Mouse (Mus musculus) large intestine, adult 2 months (tissue): ENCODE measurements around the gene Spns2. TPM values are rescaled to one million over a fixed set of nuclear protein-coding genes. Genes with fewer than 3 reads are reported as not detected.
"Not testable (repeated sequence)": the region's sequence is repeated elsewhere in the genome, so short reads cannot be mapped to it uniquely, and the experiment has no call there.

ENCODE experiments used
- DNase-seq: peaks from one replicate; pipeline ENCODE4 v3.0.0-alpha.2; 2012; ENCODE audit warnings: low read depth, low spot score
- WGBS: fragments of 180-500 bp; shearing (Covaris S2); methylation state at CpG from one replicate; pipeline ENCODE4 v1.1.7; 2018; 5-methylcytosine and 5-hydroxymethylcytosine counted together
- polyA plus RNA-seq: library from polyadenylated mRNA; depleted of rRNA; stranded (reverse); fragments of >200 nt; gene quantifications from 2 replicates; pipeline ENCODE4 v1.2.3, GENCODE M21; 2012

Spns2 gene
- polyA plus RNA-seq, 1 experiment, result 15.1 TPM

- DNase-seq, result no peak
- WGBS, result 80% methylated on average over 6 of the region's 6 CpGs
Measured at GRCm38 (mm10) chr11:72446311-72447105, 43.2 kb downstream of the Spns2 start.

DNA sequence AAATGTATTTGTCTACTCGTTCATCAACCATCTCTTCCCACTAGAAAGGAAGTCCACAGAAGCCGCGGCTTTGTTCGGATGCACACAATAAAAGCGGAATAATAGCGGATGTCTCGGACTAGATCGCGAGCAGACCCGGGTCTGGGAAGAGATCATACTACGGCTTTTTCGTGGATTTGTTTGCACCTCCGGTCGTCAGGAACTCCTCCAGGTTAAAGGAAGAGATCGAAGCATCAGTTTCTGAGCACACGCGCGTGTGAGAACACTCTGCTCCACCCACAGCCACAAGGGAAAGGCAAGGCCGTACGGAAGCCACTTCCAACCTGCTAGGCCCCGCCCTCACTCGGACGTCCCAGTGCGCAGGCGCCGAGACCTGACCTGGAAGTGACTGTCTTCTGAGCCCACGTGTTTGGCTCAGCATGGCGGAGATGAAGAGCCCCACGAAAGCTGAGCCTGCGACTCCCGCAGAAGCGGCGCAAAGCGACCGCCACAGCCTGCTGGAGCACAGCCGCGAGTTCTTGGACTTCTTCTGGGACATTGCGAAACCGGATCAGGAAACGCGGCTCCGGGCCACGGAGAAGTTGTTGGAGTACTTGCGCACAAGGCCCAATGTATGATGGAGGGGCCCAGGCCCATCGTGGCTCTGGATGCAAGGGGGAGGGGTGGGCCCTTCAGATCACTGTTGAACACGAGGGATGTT is 48.6 kb downstream of the Spns2 start, which contains the start of gene Mybbp1a:
Gene Mybbp1a, plus strand, starts transcription at position 391 of the 700 bp plus-strand sequence.
- DNase-seq, result peak; percentile 88
- WGBS, result under 1% methylated on average over 46 of the region's 46 CpGs

GRCm38 (mm10) chr11:72440597-72440964 is 49.1 kb downstream of the Spns2 start:
- 18% methylated on average over 6 of the region's 6 CpGs for WGBS
- not testable (repeated sequence) for DNase-seq

DNA sequence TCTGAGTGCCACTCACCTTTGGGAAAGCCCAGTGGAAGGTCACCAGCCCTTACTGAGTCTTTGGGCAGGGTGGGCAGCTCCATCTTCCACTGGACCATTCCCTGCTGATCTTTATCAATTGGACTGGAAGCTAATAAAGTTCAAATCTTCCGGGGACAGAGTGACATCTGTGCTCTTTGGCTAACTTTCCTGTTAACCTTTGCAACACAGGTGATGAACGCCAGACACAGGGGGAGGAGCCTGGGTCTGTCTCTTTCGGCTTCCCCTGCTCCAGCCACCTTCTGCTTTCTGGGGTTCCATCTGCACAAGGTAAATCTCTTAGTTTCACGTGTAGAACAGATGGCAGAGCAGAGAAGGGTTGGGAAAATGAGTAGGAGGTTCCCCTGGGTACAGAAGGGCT is 51.3 kb downstream of the Spns2 start:
- no peak for DNase-seq
- WGBS, result 24% methylated on average over 4 of the region's 4 CpGs

DNA sequence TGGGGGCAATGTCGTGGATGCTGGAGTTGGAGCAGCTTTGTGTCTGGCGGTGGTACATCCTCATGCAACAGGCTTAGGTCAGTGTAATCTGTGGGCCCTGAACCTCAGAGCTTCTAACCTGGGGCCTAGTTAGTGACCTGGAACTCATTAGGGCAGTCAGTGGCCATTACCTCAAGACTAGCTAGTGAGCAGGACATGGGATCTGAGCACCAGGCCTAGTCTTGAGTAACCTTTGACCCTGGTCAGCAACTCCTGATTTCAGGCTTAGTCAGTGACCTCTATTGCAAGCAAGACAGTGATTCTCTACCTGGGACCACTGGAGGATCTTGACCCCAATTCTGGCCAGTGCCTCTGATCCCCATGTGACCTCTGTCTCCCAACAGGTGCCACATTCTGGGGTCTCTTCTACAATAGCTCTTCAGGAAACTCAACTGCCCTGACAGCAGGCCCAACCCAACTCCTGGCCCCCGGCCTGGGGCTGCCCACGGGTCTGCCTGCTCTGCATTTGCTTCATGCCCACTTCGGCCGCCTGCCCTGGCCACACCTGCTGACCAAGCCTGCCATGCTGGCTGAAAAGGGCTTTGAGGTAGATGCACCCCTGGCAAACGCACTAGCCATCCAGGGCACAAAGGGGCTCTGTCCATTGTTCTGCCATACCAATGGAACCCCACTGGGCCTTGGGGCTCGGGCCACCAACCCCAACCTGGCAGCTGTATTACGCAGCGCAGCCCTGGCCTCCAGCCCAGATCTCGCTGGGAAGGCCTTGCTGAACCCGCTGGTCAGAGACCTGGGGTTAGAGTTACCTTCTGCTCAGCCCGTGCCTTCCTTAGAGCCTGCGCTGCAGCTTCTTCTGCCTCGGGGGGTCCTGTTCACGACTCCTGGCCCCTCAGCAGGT is 52.7 kb downstream of the Spns2 start:
- no peak for DNase-seq
- 85% methylated on average over 16 of the region's 16 CpGs for WGBS

DNA sequence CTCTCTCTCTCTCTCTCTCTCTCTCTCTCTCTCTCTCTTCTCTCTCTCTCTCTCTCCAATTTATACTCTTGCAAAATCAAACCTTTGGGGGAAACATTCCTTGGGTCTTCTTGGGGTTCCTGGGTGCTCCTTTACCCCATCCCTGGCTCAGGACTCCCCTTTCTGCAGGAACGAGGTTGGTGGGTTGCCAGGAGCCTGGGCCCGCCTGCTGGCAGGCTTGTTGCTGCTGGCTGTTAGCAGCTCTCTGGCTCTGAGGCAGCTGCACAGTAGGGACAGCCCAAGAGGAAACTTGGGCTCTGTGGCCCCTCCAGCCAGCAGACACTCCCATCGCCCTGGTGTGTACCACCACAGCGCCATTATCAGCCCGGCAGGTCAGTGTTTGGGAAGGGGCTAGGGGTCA is 53.4 kb downstream of the Spns2 start:
- no peak for DNase-seq
- 28% methylated on average over 5 of the region's 5 CpGs for WGBS

DNA sequence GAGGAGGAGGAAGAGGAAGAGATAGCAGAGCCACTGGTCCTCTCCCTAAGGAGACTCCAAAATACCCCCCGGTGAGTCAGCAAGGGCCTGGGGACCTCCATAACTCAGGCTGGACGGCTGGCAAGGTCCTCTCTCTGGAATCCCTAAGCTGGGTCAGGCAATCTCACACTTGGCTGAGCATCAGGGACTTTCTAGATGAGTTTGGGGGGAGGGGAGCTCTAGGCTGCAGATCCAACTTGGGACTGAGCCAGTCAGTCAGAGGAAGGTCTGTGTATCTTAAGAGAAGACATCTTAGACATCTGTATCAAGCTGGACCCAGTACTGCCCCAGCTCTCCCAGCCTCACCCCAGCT is 54.0 kb downstream of the Spns2 start:
- 10% methylated on average over 2 of the region's 2 CpGs for WGBS
- no peak for DNase-seq

GRCm38 (mm10) chr11:72434963-72435693 is 54.6 kb downstream of the Spns2 start, which contains the start of gene Ggt6:
Gene Ggt6, plus strand, starts transcription at chr11:72435526.
- DNase-seq, result peak; percentile 91
- WGBS, result 28% methylated on average over 11 of the region's 11 CpGs

DNA sequence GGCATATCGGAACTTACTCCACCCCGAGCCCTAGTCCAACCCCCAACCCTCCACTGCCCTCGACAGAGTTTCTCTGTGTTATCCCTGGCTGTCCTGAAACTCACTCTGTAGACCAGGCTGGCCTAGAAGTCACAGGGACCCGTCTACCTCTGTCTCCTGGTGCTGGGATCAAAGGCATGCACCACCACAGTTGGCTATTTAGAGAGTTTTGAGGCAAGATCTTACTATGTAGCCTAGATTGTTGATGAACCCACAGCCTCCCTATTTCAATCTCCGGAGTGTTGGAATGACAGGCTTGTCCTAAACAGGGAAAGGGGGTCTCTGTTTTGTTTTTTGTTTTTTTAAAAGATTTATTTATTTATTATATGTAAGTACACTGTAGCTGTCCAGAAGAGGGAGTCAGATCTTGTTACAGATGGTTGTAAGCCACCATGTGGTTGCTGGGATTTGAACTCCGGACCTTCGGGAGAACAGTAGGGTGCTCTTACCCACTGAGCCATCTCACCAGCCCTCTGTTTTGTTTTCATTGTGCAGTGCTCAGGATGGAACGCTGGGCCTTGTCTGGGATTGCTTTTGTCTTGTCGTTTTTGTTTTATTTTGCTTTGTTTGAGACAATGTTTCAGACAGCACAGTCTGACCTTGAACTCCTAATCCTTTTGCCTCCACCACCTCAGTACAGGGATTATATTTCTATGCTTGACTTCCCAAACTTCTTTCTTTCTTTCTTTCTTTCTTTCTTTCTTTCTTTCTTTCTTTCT is 59.2 kb downstream of the Spns2 start:
- not testable (repeated sequence) for DNase-seq
- WGBS, result 75% methylated on average over 9 of the region's 9 CpGs

DNA sequence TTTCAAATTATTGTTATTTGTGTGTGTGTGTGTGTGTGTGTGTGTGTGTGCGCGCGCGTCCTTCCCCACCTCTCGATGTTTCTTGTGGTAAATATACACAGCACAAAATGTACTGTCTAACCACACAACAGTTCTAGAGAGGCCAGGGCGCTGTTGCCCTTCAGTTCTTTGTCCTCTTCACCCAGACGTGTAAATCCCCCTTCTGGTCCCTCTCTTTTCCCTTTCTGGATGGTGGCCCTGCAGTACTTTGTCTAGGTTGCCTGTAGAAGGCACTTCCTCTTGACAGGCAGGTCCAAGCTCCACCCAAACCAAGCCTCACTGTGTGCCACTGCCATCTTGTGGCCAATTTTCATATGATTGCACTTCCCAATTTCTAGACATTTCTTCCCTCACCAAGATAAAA is 60.4 kb downstream of the Spns2 start:
- DNase-seq, result no peak
- WGBS, result 47% methylated on average over 7 of the region's 7 CpGs

GRCm38 (mm10) chr11:72428694-72429093 is 61.0 kb downstream of the Spns2 start:
- DNase-seq, result no peak
- 1% methylated on average over 5 of the region's 5 CpGs for WGBS

- DNase-seq, result no peak
Measured at GRCm38 (mm10) chr11:72426884-72427283, 62.8 kb downstream of the Spns2 start.

GRCm38 (mm10) chr11:72425201-72425600 is 64.5 kb downstream of the Spns2 start:
- DNase-seq, result no peak

GRCm38 (mm10) chr11:72423686-72424085 is 66.0 kb downstream of the Spns2 start:
- DNase-seq, result no peak
- 62% methylated on average over 4 of the region's 4 CpGs for WGBS

- DNase-seq, result no peak
- 87% methylated on average over 11 of the region's 11 CpGs for WGBS
Measured at GRCm38 (mm10) chr11:72421518-72422278, 68.0 kb downstream of the Spns2 start.

DNA sequence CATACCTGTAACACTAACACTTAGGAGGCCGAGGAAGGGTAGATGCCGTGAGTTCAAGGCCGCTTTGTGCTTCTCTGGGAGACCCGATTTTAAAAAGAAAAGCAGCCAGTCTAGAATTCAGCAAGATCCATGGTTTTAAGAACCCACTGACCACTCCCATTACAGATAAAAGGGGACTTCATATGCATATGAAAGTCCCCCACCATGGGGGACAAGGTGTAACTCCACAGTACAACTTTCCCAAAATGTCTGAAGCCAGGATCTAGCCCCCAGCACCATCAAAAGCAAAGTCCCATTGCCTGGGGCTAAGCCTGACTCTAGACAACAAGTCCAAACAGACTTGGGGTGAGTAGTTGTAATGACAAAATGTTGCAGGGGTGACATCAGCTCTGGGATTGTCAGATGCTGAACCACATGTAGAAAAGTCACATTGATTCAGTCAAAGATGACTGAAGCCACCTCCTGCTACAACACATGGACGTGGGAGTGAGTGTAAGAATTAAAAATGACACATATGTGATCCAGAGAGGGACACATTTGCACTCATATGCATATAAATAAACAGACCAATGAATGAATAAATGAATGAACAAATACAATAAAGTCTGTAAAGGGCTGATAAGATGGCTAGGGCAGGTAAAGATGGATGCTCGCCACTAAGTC is 69.1 kb downstream of the Spns2 start:
- DNase-seq, result no peak
- WGBS, result 86% methylated on average over 6 of the region's 6 CpGs

DNA sequence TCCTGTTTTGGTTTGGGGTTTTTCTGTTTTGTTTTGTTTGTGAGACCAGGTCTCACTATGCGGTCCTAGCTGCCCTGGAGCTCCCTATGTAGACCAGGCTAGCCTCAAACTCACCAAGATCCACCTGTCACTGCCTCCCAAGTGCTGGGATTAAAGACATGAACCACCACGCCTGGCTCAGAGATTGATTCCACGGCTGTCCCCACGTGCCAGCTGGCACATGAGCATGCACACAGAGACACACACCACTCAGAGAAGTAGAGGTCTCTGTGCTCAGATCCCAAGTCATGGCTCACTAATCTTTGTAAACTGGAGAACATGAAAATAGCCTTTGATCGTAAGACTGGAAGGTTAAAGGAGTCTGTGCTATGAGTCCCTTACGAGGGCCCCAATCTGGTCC is 70.7 kb downstream of the Spns2 start:
- 81% methylated on average over 6 of the region's 6 CpGs for WGBS
- no peak for DNase-seq

- no peak for DNase-seq
- 70% methylated on average over 8 of the region's 8 CpGs for WGBS
Measured at GRCm38 (mm10) chr11:72418227-72418626, 71.5 kb downstream of the Spns2 start.
